Mouse (Mus musculus) MEL (cell line): ENCODE results near the gene Tex101.

ENCODE experiments used
- E2F4 ChIP-seq: IDR thresholded peaks from 2 replicates; pipeline ENCODE4 v1.6.1; 2011; ENCODE audit warnings: low read depth, low read length, improper control_type of control experiment, borderline replicate concordance
- ELF1 ChIP-seq: IDR thresholded peaks from 2 replicates; pipeline ENCODE4 v1.6.1; 2014; ENCODE audit warnings: low read depth, mild to moderate bottlenecking, inconsistent platforms, low read length, improper control_type of control experiment, moderate library complexity

GRCm38 (mm10) chr7:24636264-24636663 lies 40.2 kb downstream of the Tex101 start, which contains the start of gene Lypd3:
- TF ChIP-seq E2F4 (no peak), ELF1 (no peak)
